Mouse (Mus musculus): ENCODE results near the gene Neurod1. TPM values are rescaled to one million over a fixed set of nuclear protein-coding genes. Genes with fewer than 3 reads are reported as not detected.

Gene Neurod1
- polyA plus RNA-seq, 1 experiment from 2014 or later: 38.5 TPM

Other genes starting within 250 kb of the Neurod1 start
- 3.1 TPM in 2 replicates for gene Itga4, start 201.3 kb downstream of the Neurod1 start, polyA plus RNA-seq (2015; fragmentation: Nextera tagmentation; extraction: Ambion mirVana)
- gene Cerkl, start within 50 bp of the Neurod1 start, polyA plus RNA-seq (2015; fragmentation: Nextera tagmentation; extraction: Ambion mirVana): 1.6 and 2.6 TPM in 2 replicates
- gene Itprid2, start 178.6 kb upstream of the Neurod1 start, polyA plus RNA-seq (2015; fragmentation: Nextera tagmentation; extraction: Ambion mirVana): 2.9 and 3.5 TPM in 2 replicates